Mouse (Mus musculus) lung, adult 2 months (tissue): ENCODE results near the gene Krt23. TPM values are rescaled to one million over a fixed set of nuclear protein-coding genes. Genes with fewer than 3 reads are reported as not detected.

Experiments
- DNase-seq: peaks from one replicate; pipeline ENCODE4 v3.0.0; 2022
- H3K4me1 ChIP-seq: fragments of 200-500 bp; 2 replicates; pipeline ENCODE4 v1.6.1; 2011; ENCODE audit warnings: low read length; ENCODE audit not compliant: control insufficient read depth, insufficient read depth
- H3K4me3 ChIP-seq: fragments of 200-500 bp; replicated peaks from 2 replicates; pipeline ENCODE3; 2011; ENCODE audit warnings: low read depth, mild to moderate bottlenecking, control low read depth, low read length; ENCODE audit errors: extremely low read depth
- CTCF ChIP-seq: fragments of 200-500 bp; IDR thresholded peaks from 2 replicates; pipeline ENCODE4 v1.5.1; 2011; ENCODE audit warnings: mild to moderate bottlenecking, low read length, control low read depth; ENCODE audit not compliant: insufficient read depth
- POLR2A ChIP-seq: fragments of 200-500 bp; IDR thresholded peaks from 2 replicates; pipeline ENCODE4 v1.6.1; 2011; ENCODE audit warnings: low read depth, mild to moderate bottlenecking, control low read depth, low read length, borderline replicate concordance; ENCODE audit errors: extremely low read depth
- WGBS: fragments of 180-500 bp; shearing (Covaris S2); methylation state at CpG from one replicate; pipeline ENCODE4 v1.1.7; 2018; 5-methylcytosine and 5-hydroxymethylcytosine counted together
- polyA plus RNA-seq: library from polyadenylated mRNA; depleted of rRNA; stranded (reverse); fragments of >200 nt; gene quantifications from 2 replicates; pipeline ENCODE4 v1.2.3, GENCODE M21; 2012

The Krt23 gene
- polyA plus RNA-seq, 1 experiment, result 26.1 TPM

GRCm38 (mm10) chr11:99463155-99463554 is 29.8 kb downstream of the Krt23 start:
- 9% methylated on average over 8 of the region's 8 CpGs for WGBS
- no peak overlapping the region for H3K4me3 ChIP-seq
- H3K4me1 ChIP-seq, result no peaks in the 10 kb centered on the region
- peak; percentile 49 for DNase-seq
- peak; percentile 98 for TF ChIP-seq CTCF
- TF ChIP-seq POLR2A, result no peak

DNA sequence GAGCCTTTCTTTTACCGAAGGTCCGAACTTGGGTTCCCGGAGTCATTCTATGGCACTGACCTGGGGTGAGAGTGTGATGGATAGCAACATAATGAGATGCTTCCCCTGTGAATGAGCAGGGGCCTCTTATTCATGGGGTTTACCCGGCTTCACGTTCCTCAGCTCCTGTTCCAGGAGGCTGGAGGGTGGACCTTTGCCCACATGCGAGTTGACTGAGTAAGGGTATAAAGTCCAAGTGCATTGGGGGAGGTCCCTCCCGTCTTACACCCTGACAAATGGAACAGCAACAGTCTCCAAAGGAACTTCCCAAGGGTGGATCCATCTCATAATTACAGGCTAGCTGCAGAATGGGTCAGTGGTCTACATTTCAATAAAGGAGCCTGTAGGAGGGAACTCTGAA is 31.2 kb downstream of the Krt23 start:
- H3K4me1 ChIP-seq, result no peaks in the 10 kb centered on the region
- 66% methylated on average over 7 of the region's 7 CpGs for WGBS
- no peak for TF ChIP-seq POLR2A
- no peak for TF ChIP-seq CTCF

DNA sequence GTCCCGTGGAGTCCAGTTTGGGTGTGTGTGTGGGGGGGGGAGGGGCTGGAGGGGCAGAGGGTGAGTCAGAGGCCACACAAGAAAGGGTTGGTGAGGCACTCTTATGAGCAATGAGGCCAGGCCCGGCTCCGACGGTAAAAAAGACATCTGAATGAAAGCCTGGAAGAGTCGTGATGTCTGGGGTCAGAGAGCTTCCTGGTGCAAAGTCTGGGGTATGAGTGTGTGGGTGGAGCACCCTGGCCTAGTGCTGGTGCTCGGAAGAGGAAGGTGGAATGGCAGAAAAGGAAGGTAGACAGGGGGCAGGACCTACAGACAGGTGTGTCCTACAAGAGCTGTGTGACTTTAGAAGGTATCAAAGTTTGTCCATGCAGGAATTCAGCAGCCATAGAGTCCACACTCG is 34.0 kb downstream of the Krt23 start:
- TF ChIP-seq CTCF (no peak), POLR2A (no peak)
- WGBS, result 37% methylated on average over 7 of the region's 7 CpGs
- H3K4me1 ChIP-seq, result no peaks in the 10 kb centered on the region
- no peak for DNase-seq
- H3K4me3 ChIP-seq, result no peak overlapping the region

More for the DNA sequence above, 31.2 kb downstream of the Krt23 start:
- H3K4me3 ChIP-seq, result no peak overlapping the region
- no peak for DNase-seq

- Histone ChIP-seq H3K4me3 (no peak overlapping the region), H3K4me1 (no peaks in the 10 kb centered on the region)
- DNase-seq, result no peak
- WGBS, result 67% methylated on average over 10 of the region's 10 CpGs
- TF ChIP-seq CTCF (no peak), POLR2A (no peak)
These were observed 38.2 kb downstream of the Krt23 start for GRCm38 (mm10) chr11:99454759-99455158.

- 74% methylated on average over 4 of the region's 4 CpGs for WGBS
- no peak overlapping the region for H3K4me3 ChIP-seq
- TF ChIP-seq POLR2A (no peak), CTCF (no peak)
- DNase-seq, result no peak
- H3K4me1 ChIP-seq, result no peaks in the 10 kb centered on the region
These were observed 38.9 kb downstream of the Krt23 start for GRCm38 (mm10) chr11:99454044-99454443.

DNA sequence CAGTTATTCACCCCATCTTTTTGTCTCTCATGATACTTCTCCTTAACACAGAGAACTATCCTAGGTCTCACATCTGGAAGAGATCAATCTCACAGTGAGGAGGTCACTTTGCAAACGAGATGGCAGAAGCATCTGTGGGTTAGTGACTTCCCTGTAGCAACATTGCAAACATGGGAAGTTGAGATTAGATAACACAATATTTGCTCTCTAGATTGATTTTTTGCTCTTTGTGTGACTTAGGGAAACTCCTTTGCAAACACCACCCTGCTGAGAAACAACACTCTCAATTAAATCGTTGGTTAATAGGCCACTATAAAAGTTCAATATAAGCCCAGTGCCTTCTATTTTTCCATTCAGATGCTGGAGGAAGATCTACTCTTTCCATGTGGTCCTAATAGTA is 44.2 kb downstream of the Krt23 start:
- H3K4me1 ChIP-seq, result no peaks in the 10 kb centered on the region
- 27% methylated on average over 2 of the region's 2 CpGs for WGBS
- DNase-seq, result no peak
- no peak for TF ChIP-seq POLR2A
- no peak for TF ChIP-seq CTCF
- H3K4me3 ChIP-seq, result no peak overlapping the region

- Histone ChIP-seq H3K4me1 (no peaks in the 10 kb centered on the region), H3K4me3 (no peak overlapping the region)
- WGBS, result 39% methylated on average over 8 of the region's 8 CpGs
- TF ChIP-seq POLR2A (no peak), CTCF (no peak)
- no peak for DNase-seq
These were observed 51.7 kb downstream of the Krt23 start for GRCm38 (mm10) chr11:99441220-99441619.

GRCm38 (mm10) chr11:99439465-99439864 is 53.5 kb downstream of the Krt23 start:
- H3K4me3 ChIP-seq, result no peak overlapping the region
- TF ChIP-seq POLR2A, result no peak
- TF ChIP-seq CTCF, result no peak
- WGBS, result 60% methylated on average over 10 of the region's 10 CpGs
- no peak for DNase-seq
- H3K4me1 ChIP-seq, result no peaks in the 10 kb centered on the region

DNA sequence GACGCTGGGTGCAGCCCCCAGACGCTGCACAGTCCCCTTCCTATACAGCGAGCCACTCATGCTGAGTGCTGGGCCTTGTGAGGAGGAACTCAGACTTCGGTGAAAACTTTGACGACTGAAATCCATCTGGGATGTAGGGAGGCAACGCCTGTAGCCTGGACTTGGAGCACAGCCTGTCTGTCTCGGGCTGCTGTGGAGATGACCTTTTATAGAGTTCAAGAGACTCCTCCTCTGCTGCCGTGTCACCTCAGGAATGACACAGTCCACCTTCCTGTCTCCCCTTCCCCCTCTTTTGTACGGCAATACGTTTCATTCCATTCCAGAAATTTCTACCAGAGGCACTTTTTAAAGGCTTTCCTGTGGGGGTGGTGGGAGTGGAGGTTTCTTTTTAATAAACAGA is 55.0 kb downstream of the Krt23 start, which contains the start of gene Krt20:
Gene Krt20 (minus strand): TSS at position 179 of the 400 bp plus-strand sequence.
- DNase-seq, result no peak
- TF ChIP-seq POLR2A (no peak), CTCF (no peak)
- H3K4me3 ChIP-seq, result no peak within 1 kb of the TSS
- no peaks in the 10 kb centered on the region for H3K4me1 ChIP-seq
- WGBS, result 19% methylated on average over 10 of the region's 10 CpGs

- no peak for DNase-seq
- WGBS, result 44% methylated on average over 4 of the region's 4 CpGs
These were observed 56.3 kb downstream of the Krt23 start for GRCm38 (mm10) chr11:99436625-99437024.

More at GRCm38 (mm10) chr11:99436625-99437024, 56.3 kb downstream of the Krt23 start:
- H3K4me3 ChIP-seq, result no peak overlapping the region
- H3K4me1 ChIP-seq, result no peaks in the 10 kb centered on the region
- TF ChIP-seq POLR2A (no peak), CTCF (no peak)
